Mouse (Mus musculus): ENCODE results near the gene Cda.

GRCm38 (mm10) chr4:138315781-138316180 is 52.0 kb downstream of the Cda start:
- TF ChIP-seq MXI1 (IDR thresholded peaks at IDR 0.05; ENCODE audit: low read depth, low read length) (no peak), CTCF (IDR thresholded peaks at IDR 0.05 in 2 of 3, conservative IDR thresholded peaks at IDR 0.05 in 1 of 3; ENCODE audit: control insufficient read depth in 1 of 3, insufficient read depth in 1 of 3, low read depth in 2 of 3, low read length in 3 of 3, poor library complexity in 1 of 3, severe bottlenecking in 1 of 3) (peak; percentile 58 to 71 (median 71)), EP300 (IDR thresholded peaks at IDR 0.05; ENCODE audit: low read depth in 1 of 2, low read length in 2 of 2) (no peak), USF1 (IDR thresholded peaks at IDR 0.05; ENCODE audit: low read depth, low read length) (no peak), MYC (IDR thresholded peaks at IDR 0.05; ENCODE audit: low read depth, low read length) (no peak), TCF12 (IDR thresholded peaks at IDR 0.05; ENCODE audit: low read depth, low read length) (no peak), SIN3A (IDR thresholded peaks at IDR 0.05; ENCODE audit: low read length) (no peak), KAT2A (conservative IDR thresholded peaks at IDR 0.05; ENCODE audit: low read depth, low read length) (no peak), POLR2A (IDR thresholded peaks at IDR 0.05; ENCODE audit: control insufficient read depth in 1 of 2, insufficient read depth in 1 of 2, low read depth in 1 of 2, low read length in 2 of 2, poor library complexity in 1 of 2) (no peak), ZC3H11A (IDR thresholded peaks at IDR 0.05; ENCODE audit: low read depth, low read length) (no peak), E2F4 (IDR thresholded peaks at IDR 0.05; ENCODE audit: borderline replicate concordance, low read depth, low read length) (no peak), GABPA (IDR thresholded peaks at IDR 0.05; ENCODE audit: low read depth, low read length) (no peak), RAD21 (IDR thresholded peaks at IDR 0.05; ENCODE audit: low read depth, low read length) (peak; percentile 21)

Data from MEL (cell line).